Mouse (Mus musculus): ENCODE data around the gene Mecr. TPM values are rescaled to one million over a fixed set of nuclear protein-coding genes. Genes with fewer than 3 reads are reported as not detected.

Gene Mecr
- polyA plus RNA-seq, 1 experiment: 16.7 TPM

DNA sequence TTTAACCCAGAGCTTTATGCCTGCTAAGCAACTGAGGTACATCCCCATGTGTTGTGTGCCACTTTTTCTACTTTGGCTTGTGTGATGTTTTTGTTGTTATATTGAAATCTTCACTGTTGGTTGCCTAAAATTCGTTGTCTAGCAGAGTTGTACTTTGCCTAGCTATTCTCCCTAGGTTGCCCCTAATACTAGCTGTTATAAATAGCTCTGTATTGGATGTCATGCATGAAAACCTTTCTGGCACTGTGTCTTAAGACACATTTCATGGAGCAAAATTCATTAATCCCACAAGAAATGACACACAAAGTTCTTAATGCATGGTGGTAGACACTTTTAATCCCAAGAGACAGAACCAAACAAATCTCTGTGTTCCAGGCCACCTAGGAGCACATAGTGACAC is 36.4 kb downstream of the Mecr start:
- no peak overlapping the region for H3K27ac ChIP-seq (ENCODE audit: insufficient read depth, low read length)
- TF ChIP-seq POLR2A (IDR thresholded peaks at IDR 0.05; ENCODE audit: low read depth, low read length) (no peak), CTCF (IDR thresholded peaks at IDR 0.05; ENCODE audit: borderline replicate concordance, insufficient read depth, low read length) (no peak)

DNA sequence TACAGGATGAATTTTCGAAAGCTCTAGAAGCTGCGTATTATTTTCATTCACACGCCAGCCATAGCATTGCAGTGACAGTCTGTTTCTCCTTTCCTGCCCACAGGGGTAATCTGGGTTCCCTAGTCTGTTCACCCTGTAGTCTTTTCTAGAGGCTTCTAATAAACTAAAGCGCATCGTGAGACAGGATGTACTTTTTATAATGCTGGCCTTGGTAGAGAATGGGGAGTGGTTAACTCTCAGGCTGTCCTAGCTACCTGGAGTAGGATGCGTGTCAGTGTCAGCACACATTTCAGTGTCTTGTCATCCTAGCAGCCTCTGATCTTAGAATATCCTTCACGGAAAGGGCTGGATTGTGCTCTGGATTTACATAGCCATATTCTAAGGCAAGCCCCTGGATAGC is 38.0 kb downstream of the Mecr start:
- Histone ChIP-seq H3K27ac (ENCODE audit: insufficient read depth, low read length) (no peak overlapping the region), H3K4me3 (ENCODE audit: insufficient read depth, low read length) (no peak overlapping the region), H3K4me1 (ENCODE audit: control insufficient read depth, insufficient read depth, low read length) (peaks cover 8% of the 10 kb centered on the region)
- TF ChIP-seq POLR2A (IDR thresholded peaks at IDR 0.05; ENCODE audit: low read depth, low read length) (no peak), CTCF (IDR thresholded peaks at IDR 0.05; ENCODE audit: borderline replicate concordance, insufficient read depth, low read length) (no peak)

More for the DNA sequence above, 36.4 kb downstream of the Mecr start:
- H3K4me3 ChIP-seq (ENCODE audit: insufficient read depth, low read length): no peak overlapping the region
- peaks cover 8% of the 10 kb centered on the region for H3K4me1 ChIP-seq (ENCODE audit: control insufficient read depth, insufficient read depth, low read length)

DNA sequence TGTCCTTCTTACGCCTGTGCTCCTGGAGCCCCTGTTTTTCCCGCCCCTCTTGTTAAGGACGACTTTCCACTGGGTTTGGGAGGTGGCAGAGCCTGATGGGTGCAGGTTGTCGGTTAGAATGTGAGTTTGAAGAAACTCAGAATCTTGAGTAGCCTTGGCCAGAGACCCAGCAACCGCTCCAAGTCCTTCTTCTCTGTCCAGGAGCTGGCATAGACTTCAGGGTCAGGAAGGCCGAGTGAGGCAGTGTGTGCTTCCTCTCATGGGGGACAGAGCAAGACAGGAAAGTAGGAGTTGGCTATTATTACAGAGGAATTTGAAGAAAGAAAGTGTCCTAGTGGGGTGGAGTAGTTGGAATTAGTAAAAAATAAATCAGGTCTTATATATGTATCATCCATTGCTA is 40.3 kb downstream of the Mecr start:
- Histone ChIP-seq H3K4me1 (ENCODE audit: control insufficient read depth, insufficient read depth, low read length) (peaks cover 5% of the 10 kb centered on the region), H3K4me3 (ENCODE audit: insufficient read depth, low read length) (no peak overlapping the region)
- TF ChIP-seq POLR2A (IDR thresholded peaks at IDR 0.05; ENCODE audit: low read depth, low read length) (no peak), CTCF (IDR thresholded peaks at IDR 0.05; ENCODE audit: borderline replicate concordance, insufficient read depth, low read length) (no peak)

DNA sequence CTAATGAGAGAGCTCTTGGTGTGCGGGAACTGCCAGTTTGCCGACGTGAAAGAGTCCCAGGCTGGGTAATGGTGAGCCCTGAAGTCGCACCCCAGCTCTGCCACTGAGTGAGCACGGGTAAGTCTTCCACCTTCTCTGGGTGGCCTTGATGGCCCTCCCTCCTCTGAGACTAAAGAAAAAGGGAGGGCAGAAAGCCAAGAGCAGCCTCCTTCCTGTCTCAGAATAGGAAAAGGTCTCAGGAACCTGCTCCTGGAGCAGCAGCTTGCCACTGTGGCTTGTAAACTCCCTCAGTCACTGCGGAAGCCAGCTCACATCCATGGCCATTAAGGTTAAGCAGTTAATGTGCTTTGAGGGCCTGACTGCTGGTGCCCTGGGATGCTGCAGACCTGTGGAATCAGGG is 42.1 kb downstream of the Mecr start:
- Histone ChIP-seq H3K4me1 (ENCODE audit: control insufficient read depth, insufficient read depth, low read length) (peaks cover 8% of the 10 kb centered on the region), H3K4me3 (ENCODE audit: insufficient read depth, low read length) (no peak overlapping the region), H3K27ac (ENCODE audit: insufficient read depth, low read length) (no peak overlapping the region)
- TF ChIP-seq CTCF (IDR thresholded peaks at IDR 0.05; ENCODE audit: borderline replicate concordance, insufficient read depth, low read length) (no peak), POLR2A (IDR thresholded peaks at IDR 0.05; ENCODE audit: low read depth, low read length) (no peak)

More for the DNA sequence above, 40.3 kb downstream of the Mecr start:
- no peak overlapping the region for H3K27ac ChIP-seq (ENCODE audit: insufficient read depth, low read length)

DNA sequence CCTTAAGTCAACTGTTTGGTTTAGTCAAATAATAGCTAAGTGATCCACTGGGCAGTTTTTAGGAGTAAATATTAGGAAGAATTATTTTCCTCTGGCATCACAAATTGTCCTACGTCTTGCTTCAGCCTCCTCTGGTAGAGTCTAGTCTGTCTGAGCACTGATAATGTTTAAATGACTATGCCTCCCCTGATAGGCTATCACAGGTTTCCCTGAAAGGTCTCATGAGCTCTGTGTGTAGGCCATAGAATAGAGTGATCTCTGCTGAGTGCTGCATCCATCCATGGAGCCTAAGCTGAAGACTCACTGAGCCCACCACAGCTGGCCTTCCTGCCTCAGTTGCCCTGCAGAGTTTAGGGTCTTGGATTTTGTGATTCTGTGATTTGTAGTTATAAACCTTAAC is 45.3 kb downstream of the Mecr start:
- no peak for TF ChIP-seq CTCF (IDR thresholded peaks at IDR 0.05; ENCODE audit: borderline replicate concordance, insufficient read depth, low read length)
- TF ChIP-seq POLR2A (IDR thresholded peaks at IDR 0.05; ENCODE audit: low read depth, low read length): no peak
- Histone ChIP-seq H3K4me3 (ENCODE audit: insufficient read depth, low read length) (no peak overlapping the region), H3K27ac (ENCODE audit: insufficient read depth, low read length) (no peak overlapping the region), H3K4me1 (ENCODE audit: control insufficient read depth, insufficient read depth, low read length) (peaks cover 3% of the 10 kb centered on the region; the same call in 1 of the 2 replicates)

DNA sequence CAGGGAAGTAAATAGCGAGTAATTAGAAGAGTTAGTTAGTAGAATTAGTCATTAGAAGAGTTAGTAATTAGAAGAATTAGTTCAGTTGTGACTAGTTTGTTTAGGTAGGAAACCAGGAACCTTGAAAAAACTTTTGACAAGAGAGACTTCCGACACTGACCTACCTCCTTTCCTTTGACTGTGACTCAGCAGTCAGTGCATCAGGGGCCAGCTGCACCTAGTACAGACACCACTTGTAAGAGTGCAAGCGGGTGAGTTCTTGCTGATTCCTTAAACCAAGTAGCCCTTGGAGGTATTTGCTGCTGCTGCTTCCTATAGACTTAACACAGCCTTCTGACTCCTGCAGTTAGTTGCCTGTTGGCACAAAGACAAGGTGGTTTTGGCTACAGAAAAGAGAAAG is 47.4 kb downstream of the Mecr start:
- H3K4me1 ChIP-seq (ENCODE audit: control insufficient read depth, insufficient read depth, low read length): peaks cover 3% of the 10 kb centered on the region; the same call in 1 of the 2 replicates
- TF ChIP-seq POLR2A (IDR thresholded peaks at IDR 0.05; ENCODE audit: low read depth, low read length) (no peak), CTCF (IDR thresholded peaks at IDR 0.05; ENCODE audit: borderline replicate concordance, insufficient read depth, low read length) (no peak)
- H3K27ac ChIP-seq (ENCODE audit: insufficient read depth, low read length): no peak overlapping the region
- no peak overlapping the region for H3K4me3 ChIP-seq (ENCODE audit: insufficient read depth, low read length)

DNA sequence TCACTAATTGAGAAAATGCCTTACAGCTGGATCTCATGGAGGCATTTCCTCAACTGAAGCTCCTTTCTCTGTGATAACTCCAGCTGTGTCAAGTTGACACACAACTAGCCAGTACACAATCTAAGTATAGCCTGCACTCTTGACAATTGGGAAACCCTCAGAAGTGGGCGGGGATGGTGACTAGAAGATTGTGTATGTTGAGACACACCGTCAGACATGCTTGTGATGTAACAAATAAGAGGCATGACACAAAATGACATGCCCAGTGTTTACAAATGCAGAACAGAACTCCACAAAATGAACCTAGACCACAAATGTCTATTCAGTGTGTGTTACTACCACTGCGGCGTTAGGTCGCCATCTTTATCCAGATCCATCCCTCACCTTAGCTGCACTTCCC is 53.8 kb downstream of the Mecr start:
- no peak for TF ChIP-seq POLR2A (IDR thresholded peaks at IDR 0.05; ENCODE audit: low read depth, low read length)
- no peak for TF ChIP-seq CTCF (IDR thresholded peaks at IDR 0.05; ENCODE audit: borderline replicate concordance, insufficient read depth, low read length)
- Histone ChIP-seq H3K27ac (ENCODE audit: insufficient read depth, low read length) (no peak overlapping the region), H3K4me3 (ENCODE audit: insufficient read depth, low read length) (no peak overlapping the region), H3K4me1 (ENCODE audit: control insufficient read depth, insufficient read depth, low read length) (no peaks in the 10 kb centered on the region)

DNA sequence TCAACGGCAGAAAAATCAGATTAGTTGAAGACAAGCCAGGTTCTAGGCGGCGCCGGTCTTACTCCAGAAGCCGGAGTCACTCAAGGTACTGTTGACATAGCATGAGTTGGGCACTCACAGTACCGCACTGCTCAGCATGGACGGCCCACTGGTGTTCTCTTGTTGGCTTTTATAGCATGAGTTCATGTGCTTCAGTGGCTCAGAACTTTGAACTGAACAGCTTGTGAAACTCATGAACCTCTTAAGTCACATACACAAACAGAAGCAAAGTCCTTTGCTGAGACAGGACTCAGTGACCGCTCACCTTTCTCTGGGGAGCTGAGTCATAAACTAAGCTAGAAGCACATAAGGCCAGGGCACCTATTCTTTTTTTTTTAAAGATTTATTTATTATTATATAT is 54.5 kb downstream of the Mecr start:
- no peak for TF ChIP-seq POLR2A (IDR thresholded peaks at IDR 0.05; ENCODE audit: low read depth, low read length)
- no peak for TF ChIP-seq CTCF (IDR thresholded peaks at IDR 0.05; ENCODE audit: borderline replicate concordance, insufficient read depth, low read length)
- Histone ChIP-seq H3K27ac (ENCODE audit: insufficient read depth, low read length) (no peak overlapping the region), H3K4me3 (ENCODE audit: insufficient read depth, low read length) (no peak overlapping the region), H3K4me1 (ENCODE audit: control insufficient read depth, insufficient read depth, low read length) (no peaks in the 10 kb centered on the region)

DNA sequence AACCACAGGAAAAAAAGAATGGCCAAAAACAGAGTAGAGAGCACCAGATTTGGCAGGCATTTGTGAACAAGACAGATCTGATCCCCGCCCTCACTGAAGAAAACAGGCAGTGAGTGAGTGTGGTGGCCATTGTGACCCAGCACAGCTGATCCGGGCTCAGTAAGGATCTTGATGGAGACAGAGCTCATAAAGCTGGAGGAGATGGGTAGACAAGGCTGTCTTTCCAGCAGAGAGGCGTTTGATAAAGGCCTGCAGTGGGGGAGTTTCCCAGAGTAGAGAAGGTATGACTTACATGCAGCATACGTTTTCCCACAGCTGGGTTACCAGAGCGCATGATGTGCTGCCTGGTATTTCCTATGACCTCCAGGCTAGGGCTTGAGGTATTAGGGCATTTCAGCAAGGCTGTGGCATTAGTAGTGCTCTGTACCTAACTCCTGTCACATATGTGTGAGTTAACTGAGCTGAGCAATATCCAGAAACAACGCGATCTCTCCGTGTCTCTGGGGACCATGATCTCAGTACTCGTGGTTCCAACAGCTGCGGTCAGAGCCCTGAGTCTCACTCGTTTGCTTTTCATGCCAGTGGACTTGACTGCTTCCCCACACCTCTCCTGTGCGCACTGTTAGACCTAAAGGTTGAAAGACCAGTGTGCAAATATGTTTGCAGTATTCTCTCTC is 55.4 kb downstream of the Mecr start:
- no peak for TF ChIP-seq CTCF (IDR thresholded peaks at IDR 0.05; ENCODE audit: borderline replicate concordance, insufficient read depth, low read length)
- no peak for TF ChIP-seq POLR2A (IDR thresholded peaks at IDR 0.05; ENCODE audit: low read depth, low read length)
- H3K4me3 ChIP-seq (ENCODE audit: insufficient read depth, low read length): no peak overlapping the region
- no peak overlapping the region for H3K27ac ChIP-seq (ENCODE audit: insufficient read depth, low read length)
- no peaks in the 10 kb centered on the region for H3K4me1 ChIP-seq (ENCODE audit: control insufficient read depth, insufficient read depth, low read length)

DNA sequence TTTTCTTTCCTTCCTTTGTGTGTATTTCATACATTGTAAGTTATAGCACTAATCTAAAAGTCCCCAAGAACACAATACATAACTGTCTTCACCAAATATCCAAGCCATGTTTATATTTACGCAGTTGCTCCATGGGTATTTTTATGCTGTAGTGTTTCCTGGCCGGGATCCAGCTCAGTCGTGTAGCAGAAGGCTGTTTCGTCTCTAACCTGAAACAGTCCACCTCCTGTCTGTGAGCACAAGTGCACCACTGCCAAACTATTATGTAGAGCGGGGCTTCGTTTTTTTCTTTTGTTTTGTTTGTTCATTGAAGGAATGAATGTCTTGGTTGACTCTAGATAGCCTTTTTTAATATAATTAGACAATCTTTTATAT is 55.9 kb downstream of the Mecr start:
- Histone ChIP-seq H3K27ac (ENCODE audit: insufficient read depth, low read length) (no peak overlapping the region), H3K4me1 (ENCODE audit: control insufficient read depth, insufficient read depth, low read length) (no peaks in the 10 kb centered on the region), H3K4me3 (ENCODE audit: insufficient read depth, low read length) (no peak overlapping the region)
- TF ChIP-seq POLR2A (IDR thresholded peaks at IDR 0.05; ENCODE audit: low read depth, low read length) (no peak), CTCF (IDR thresholded peaks at IDR 0.05; ENCODE audit: borderline replicate concordance, insufficient read depth, low read length) (no peak)
